Mouse (Mus musculus): ENCODE data around the gene Fam83f.

Gene Fam83f

DNA sequence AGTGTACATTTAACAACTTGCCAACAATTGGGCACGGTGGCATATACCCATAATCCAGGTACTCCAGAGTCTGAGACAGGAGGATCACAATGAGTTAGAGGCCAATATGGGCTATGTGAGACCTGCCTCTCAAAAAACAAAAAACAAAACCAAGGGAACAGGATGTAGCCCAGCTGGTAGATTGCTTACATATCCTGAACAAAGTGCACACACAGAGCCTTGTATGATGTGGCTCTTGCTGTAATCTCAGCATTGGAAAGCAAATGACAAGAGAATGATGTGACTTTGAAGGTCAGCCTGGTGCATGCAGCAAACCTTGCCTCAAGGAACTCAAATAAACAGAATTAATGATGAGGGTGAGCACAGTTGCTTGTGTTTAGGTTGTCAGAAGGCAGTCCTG is 70.2 kb downstream of the Fam83f start:
- DNase-seq (ENCODE audit: low spot score in 2 of 2): no peak

DNA sequence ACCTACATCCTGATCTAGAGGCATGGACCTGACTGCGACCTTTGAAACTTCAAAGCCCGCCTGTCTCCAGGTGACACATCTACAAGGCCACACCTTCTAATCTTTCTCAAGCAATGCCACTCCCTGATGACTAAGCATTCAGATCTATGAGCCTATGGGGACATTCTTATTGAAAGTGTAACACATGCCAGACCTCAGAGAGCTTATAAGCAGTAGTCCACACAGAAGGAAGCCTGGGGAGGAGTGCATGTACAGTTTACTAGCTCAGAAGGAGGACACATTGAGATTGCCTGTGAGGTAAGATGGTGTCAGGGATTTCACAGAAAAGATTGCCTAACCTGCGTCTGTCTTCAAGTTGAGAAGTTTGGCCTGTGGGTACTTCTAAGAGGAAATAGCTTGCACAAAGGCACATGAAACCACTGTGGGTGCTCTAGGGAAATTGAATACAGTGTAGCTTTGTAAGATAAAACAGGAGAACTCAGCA is 71.4 kb downstream of the Fam83f start:
- no peak for DNase-seq (ENCODE audit: low spot score in 2 of 2)

DNA sequence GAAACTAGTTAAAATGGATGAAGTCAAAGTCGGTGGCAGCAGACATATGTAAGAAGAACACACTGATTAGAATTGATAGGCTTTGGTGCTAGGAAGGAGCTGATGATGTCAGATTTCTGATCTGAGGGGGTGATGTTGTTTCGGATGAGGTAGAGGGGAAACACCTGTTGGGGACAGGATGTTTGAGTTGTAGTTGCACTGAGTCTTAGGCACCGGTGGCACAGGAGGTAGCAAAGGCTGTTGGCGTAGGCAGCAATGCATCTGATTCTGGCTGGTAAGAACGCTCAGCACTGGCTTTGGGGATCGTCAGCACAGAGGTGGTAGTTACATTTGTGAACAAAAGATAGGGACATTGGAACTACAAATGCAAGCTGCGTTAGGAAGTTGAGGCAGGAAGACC is 72.0 kb downstream of the Fam83f start:
- DNase-seq (ENCODE audit: low spot score in 2 of 2): no peak

DNA sequence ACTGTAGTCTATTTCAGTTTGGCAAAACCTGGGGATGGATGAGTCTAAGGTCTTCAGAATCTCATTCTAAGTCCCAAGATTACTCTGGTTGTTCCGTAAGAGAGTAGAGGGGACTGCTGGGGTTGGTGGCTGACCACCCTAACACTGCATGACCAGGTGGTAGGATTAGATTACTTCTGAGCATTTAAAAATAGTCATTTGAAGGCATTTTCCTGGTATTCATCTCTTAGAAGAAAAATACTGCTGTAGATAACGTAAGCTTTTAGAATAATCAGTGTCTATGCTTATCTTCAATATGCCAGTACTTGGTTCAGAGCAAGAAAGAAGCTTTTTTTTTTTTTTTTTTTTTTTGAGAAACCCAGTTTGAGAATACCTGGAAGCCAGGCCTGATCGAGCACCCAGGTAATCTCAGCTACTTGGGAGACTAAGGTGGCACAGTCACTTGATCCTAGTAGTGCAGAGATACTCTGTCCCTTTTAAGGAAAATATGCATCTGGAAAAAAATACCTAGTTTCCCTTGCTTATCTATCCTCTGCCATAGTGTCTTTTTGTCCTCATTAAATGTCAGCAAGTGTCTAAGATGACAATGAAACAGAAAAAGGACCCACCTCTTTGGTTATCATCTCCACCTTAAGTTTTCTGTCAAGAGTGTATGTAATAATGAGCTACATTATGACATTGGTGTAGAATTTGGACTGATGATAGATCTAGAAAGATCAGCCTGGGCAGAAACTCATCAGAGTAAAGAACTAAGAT is 73.2 kb downstream of the Fam83f start:
- DNase-seq (ENCODE audit: low spot score in 2 of 2): no peak

DNA sequence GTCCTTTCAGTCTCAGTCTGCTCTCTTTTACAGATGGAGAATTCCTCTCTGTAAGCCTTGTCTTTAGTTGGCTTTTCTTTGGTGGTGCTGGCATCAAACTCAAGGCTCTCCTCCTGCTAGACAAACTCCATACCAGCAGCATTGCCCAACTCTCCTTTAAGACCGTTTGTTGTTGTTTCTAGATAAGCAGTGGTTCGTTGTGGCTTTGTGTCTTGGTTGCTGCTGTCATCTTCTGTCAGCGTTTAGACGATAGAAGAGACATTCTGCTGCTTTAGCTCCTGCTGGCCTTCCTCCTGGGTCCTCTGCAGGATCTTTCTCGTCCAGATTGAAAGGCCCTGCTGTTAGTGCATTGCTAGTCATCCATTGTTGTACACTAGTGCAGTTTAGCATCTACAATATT is 77.3 kb downstream of the Fam83f start:
- no peak for DNase-seq (ENCODE audit: low spot score in 2 of 2)
